Mouse (Mus musculus): ENCODE results near the gene Usf1.
A peak's percentile ranks its signal among the peaks of the same experiment; 100 is the strongest.

Usf1 gene

DNA sequence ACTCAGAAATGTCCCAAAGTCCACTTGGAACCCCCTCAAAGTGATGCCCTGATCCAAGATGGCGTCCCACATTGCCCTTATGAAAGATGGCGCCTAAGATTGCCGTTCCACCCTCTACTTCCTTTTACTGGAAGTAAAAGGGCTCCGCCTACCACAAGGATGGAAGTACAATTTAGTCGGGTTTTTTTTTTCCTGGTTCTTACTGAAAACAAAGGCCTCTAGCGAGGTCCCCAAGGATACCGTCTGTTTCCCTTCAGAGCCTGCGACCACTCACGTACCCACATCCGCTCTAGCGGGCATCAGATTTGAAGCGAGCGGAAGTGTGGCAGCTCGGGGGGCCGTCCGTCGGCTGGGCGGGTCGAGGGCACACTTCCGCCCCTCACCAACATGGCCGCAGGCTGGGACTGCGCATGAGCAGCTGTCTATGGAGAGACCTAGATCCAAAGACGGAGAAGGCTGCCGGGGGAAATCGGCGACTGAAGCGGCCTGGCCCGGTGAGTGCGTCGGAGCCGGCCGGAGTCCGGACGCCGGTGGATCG lies at the start of gene Usf1:
Usf1 (plus strand) TSS at position 367 of the 538 bp plus-strand sequence.
- DNase-seq (ENCODE audit: inconsistent ontology term), result peak; percentile 97

DNA sequence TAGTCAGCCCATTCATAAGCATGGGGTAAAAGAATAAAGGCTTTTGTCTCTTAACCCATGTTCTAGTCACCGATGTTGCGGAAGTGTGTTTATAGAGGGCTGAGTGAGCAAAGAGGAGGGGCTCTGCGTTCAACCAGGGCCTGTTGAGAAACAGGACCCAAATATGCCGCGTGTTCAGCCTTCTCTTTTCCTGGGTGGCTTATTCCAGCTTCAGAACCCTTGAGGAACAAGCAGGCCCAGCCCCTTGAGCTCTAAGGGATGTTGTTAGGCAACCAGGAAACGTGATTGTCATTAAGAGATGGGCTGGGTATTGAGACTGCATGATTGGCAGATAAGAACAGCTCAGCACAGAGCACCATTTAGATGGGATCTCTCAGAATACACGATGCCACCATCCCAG lies 45.2 kb upstream of the Usf1 start:
- no peak for DNase-seq (ENCODE audit: inconsistent ontology term)

DNA sequence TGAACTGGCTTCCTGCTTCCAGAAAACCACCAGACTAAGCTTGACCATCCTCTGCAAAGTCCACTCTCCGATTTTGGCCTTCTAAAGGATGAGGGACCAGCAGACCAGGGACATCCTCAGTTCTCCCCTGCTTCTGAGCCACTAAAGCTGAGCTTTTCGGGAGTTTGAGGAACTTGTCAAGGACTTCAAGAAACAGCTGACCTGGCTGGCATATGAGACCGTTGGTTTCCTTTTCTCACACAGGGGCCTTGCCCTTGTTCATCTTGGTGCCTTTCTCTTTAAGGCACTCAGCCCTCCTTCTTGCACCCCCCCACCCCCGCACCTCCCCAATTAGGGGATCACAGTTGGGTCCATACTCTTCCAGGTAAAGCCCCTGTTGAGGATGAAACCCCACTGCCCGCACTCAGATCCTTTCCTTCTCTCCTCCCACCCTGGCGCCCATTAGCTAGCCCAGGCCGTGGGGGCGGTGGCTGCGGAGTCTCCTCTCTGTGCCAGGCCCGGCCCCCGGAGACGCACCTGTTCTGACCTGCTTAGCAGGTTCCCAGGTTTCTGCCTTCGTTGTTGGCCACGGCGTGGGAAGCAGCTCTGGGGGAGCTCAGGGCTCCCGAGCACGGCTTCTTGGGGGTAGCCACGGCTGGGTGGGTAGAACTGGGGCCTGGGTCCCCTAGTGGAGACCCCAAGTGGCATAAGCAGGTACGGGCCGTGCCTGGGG lies 41.1 kb upstream of the Usf1 start, which contains the start of gene Nectin4:
Nectin4 (plus strand) TSS at position 255 of the 712 bp plus-strand sequence.
- DNase-seq (ENCODE audit: inconsistent ontology term), result no peak

DNA sequence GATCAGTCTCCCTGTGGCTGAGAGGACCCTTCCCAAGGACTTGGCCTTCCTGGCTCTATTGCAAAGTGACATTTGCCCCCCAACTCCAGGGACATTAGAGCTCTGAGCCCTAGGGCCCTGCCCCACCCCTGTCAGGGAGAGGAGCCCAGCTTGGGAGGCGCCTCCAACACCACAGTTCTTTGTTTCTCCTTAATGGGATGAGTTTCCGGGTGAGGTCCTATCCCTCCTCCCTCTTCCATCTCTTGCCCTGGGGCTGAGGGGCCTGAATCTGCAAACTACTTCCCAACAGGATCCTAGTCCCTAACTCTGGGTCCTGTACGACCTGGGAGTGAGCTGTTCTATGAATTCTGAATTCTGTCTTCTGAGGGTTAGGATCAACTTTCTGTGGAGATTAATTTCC lies 38.2 kb upstream of the Usf1 start:
- DNase-seq (ENCODE audit: inconsistent ontology term), result no peak

DNA sequence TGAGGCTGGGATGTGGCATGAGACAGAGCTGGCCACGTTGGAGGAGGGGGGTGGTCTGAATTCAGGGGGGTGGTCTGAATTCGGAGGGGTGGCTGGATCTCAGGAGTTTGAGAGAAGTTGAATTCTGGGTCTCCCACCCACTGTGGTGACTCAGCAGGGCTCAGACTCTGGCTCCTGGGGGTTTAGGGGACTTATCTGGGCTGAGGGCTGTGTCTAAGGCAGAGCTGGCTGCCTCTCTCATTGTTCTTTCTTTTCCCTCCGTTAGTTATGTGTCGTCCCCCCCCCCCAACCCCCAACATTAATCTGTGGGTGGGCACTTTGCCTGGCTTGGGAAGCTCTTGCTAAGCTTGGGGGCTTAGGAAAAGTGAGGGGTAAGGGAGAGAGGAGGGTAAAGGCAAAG lies 37.2 kb upstream of the Usf1 start:
- no peak for DNase-seq (ENCODE audit: inconsistent ontology term)

DNA sequence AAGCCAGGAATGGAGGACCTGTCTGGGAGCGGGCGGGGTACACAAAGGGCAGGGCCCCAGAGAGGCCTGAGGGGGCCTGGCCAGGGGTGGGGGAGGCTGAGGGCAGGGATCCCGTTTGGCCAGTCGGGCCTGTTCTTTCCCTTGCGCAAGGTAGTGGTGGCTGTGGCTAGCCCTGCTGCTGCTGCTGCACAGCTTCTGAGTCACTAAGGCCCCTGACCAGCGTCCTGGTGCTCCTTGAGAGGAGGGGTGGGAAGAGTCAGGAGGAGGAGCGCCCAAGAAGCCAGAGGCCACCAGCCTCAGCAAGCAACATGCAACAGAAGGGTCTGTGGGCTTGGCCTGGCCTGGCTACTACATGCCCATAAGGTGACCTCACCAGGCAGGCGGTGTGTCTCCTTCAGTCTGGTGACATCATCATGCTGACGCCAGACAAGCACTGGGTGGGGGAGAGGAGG lies 35.4 kb upstream of the Usf1 start:
- no peak for DNase-seq (ENCODE audit: inconsistent ontology term)

DNA sequence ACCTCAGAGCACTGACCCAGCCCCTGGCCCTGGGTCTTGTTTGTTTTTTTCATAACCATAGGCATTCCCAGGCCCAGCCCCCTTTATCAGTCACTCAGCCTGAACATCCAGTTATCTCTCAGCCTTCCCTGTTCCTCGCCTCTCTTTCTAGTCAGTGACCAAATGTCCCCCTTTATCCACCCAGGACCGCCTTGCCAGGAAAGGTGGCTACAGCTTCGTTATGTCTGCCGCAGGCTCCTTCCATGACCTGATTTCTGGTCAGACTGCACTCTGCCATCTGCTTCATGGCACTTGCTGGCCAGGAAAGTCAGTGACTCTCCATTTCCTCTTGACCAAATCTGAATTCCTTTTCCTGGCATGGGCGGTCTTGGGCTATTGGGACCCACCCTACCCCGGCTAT lies 32.8 kb upstream of the Usf1 start:
- DNase-seq (ENCODE audit: inconsistent ontology term), result no peak

DNA sequence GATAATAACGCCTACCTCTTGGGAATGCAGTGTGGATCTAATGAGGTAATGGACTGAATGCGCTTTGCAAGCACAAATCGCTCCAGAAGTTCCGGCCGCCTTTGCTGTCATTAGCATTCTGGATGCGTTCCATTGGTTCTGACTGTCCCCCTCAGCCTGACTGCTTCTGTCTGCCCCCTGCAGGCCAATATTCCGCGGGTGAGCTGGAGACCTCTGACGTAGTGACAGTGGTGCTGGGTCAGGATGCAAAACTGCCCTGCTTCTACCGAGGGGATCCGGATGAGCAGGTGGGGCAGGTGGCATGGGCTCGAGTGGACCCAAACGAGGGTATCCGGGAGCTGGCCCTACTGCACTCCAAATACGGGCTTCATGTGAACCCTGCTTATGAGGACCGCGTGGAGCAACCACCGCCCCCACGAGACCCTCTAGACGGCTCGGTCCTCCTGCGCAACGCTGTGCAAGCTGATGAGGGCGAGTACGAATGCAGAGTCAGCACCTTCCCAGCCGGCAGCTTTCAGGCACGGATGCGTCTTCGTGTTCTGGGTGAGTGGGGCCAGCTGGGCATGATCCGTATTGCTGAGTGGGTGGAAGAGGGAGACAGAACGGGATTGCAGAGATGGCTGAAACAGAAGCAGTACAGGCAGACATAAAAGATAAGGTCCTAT lies 31.0 kb upstream of the Usf1 start:
- DNase-seq (ENCODE audit: inconsistent ontology term), result peak; percentile 86

DNA sequence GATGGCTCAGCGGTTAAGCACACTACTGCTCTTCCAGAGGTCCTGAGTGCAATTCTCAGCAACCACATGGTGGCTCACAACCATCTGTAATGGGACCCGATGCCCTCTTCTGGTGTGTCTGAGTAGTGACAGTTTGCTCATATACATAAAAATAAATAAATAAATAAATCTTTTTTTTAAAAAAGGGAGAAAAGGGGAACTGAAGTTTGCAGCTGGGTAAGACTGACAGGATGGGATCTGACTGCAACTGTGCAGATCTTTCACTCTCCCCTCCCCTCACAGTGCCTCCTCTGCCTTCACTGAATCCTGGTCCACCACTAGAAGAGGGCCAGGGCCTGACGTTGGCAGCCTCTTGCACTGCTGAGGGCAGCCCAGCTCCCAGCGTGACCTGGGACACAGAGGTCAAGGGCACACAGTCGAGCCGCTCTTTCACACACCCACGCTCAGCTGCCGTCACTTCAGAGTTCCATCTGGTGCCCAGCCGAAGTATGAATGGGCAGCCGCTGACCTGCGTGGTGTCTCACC lies 29.0 kb upstream of the Usf1 start:
- DNase-seq (ENCODE audit: inconsistent ontology term), result no peak

DNA sequence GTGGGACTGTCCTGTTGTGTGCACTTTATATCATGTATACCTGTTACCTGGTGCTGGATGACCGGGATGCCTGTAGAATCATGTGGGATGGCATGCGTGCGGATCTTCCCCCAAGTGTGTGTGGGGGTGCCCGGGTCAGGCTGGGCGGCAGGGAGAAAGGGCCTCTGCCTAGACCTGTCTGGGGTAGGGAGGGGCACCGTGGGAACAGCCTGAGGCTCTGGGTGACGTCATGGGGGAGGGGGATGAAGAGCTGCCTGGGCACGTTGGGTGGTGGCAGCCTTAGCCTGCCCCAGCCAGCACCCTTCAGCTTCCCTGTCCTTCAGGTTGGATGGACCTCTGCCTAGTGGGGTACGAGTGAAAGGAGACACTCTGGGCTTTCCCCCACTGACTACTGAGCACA lies 26.8 kb upstream of the Usf1 start:
- no peak for DNase-seq (ENCODE audit: inconsistent ontology term)

DNA sequence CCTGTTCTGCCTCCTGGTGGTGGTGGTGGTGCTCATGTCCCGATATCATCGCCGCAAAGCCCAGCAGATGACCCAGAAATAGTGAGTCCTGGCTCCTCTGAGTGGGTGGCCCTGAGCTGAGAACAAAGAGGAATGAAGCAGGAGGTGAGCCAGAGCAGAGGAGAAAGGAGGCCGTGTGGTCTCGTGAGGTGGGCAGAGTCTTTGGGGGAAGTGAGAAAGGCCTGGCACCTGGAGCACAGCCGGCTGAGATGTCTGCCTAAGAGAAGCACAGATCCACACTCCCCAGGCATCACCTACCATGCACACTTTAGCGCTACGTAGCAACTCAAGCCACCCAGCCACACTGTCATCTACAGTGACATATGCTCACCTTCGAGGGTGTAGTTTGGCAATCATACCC lies 25.9 kb upstream of the Usf1 start:
- DNase-seq (ENCODE audit: inconsistent ontology term), result no peak

DNA sequence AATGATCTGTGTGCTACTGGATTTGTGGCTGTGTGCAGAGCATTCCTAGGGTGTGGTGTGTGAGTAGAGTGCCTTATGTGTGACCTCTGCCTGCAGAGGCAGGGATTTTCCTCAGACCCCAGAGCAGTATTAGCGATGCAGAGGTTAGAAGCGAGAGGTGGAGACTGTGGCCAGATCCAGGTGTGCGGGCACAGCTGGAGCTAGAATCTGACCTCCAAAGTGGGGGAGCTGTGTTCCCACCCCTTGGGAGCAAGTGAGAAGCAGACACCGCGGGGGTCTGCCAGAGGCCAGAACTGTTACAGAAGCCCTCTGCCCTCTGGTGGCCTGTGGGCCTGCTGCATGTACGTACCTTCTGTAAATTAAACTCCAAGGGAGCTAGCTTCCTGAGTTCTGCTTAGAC lies 24.0 kb upstream of the Usf1 start:
- DNase-seq (ENCODE audit: inconsistent ontology term), result no peak

DNA sequence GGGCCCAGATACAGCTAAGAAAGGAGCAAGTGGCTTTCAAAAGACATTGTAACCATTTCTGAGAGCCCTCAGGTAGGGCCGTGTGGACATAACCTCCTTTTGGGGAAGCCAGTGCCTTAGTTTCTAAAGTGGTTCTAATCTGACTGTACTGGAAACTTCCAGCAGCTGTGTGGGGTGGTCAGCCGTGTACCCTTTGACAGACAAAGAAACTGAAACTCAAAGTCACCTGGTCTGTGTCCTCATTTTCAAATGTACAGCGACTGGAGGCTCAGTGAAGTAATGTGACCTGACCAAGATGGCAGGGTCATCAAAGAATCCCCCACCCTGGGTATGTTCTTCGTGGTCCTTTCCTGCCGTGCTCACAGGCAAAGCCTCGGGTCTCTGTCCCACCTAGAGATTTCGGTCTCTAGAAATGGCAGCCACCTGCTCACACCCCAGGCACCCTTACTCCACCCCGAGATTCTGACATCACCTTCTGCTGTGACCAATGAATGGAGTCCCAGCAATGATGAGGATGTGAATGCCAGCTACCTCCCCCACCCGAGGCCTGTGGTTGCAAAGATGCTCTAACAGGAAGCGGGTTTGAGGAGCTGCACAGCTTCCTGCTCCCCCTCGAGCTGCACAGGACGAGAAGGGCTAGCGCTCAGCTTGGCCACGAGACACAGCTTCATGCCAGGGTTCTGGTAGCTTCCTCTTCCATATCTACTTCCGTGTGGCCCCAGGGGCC lies 22.6 kb upstream of the Usf1 start, which contains the start of gene Arhgap30:
Arhgap30 (plus strand) TSS at position 579 of the 727 bp plus-strand sequence.
- no peak for DNase-seq (ENCODE audit: inconsistent ontology term)

DNA sequence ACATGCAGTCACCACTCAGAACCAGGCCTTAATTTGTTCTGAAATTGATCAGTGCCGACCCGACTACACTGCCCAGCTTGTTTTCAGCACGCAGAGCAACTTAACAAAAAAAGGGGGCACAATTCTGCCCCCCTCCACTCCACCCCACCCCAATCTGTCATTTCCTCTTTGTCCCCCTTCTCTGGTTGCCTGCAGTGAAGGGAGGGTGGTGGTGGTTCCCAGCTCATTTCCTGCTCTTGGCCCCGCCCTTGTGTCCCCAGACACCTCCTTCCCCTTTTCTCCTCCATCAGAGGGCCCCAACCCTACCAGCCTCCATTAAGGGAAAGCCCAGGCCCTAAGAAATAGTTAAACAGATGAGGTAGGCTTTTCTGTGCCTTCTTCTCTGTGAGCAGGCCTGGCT lies 21.0 kb upstream of the Usf1 start:
- DNase-seq (ENCODE audit: inconsistent ontology term), result no peak

DNA sequence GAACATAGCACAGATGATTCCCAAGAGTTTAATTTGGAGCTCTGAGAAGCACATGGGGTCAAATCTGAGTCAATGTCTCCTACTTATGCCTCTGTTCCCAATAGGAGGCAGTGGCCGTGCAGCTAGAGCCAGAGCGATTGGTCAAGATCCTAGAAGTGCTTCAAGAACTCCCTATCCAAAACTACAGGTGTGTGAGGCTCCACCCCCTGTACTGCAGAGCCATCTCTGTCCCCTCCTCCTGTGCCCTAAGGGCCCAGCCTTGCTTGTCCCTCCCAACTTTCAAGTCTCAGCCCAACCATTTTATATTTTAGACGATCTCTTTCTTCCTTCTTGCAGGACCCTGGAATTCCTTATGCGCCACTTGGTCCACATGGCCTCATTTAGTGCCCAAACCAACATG lies 9.3 kb upstream of the Usf1 start:
- DNase-seq (ENCODE audit: inconsistent ontology term), result no peak

DNA sequence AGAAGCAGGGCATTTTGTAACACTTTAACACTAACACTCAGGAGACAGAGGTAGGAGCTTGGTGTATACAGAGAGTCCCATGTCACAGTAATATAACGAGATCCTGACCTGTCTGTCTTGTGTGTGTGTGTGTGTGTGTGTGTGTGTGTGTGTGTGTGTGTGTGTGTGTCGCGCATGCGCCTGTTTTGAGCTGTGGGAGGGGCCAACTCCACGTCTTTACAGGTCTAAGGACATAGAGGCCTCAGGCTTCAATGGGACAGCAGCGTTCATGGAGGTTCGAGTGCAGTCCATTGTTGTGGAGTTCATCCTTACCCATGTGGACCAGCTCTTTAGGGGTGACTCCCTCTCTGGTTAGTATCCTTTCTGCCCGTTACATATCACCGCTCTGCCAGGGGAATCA lies 8.1 kb upstream of the Usf1 start:
- no peak for DNase-seq (ENCODE audit: inconsistent ontology term)

DNA sequence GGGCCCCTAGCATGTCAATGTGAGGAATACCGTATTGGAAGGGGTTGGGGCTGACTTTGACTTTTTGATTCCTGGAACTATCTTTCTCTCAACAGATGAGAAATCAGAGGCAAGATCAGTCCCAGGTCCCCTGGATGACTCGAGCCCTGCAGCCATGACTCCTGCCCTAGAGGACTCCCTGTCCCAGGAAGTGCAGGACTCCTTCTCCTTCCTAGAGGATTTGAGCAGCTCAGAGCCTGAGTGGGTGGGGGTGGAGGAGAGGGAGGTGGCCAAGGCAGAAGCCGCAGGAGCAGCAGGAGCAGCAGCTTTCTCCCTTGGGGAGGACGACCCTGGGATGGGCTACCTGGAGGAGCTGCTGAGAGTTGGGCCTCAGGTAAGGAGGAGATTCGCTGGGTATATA lies 3.9 kb upstream of the Usf1 start:
- no peak for DNase-seq (ENCODE audit: inconsistent ontology term)

DNA sequence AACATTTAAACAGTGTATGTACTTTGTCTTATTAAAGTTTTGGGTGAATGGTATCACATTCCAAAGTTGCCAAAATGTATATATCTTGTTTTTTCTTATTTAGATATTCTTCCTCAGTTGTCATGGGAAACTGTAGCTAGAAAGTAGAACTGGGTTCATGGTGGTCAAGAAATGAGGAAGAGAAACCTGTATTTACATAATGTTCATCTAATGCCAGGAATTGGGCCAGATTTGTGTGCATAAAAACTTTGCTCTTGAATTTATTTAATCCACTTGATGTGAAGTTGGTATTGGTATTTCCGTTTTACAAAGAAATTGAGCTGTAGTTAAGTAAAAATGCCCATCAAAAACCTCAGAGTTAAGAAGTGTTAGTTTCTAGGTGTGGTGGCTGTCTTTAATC lies 882 bp upstream of the Usf1 start:
- DNase-seq (ENCODE audit: inconsistent ontology term), result no peak

DNA sequence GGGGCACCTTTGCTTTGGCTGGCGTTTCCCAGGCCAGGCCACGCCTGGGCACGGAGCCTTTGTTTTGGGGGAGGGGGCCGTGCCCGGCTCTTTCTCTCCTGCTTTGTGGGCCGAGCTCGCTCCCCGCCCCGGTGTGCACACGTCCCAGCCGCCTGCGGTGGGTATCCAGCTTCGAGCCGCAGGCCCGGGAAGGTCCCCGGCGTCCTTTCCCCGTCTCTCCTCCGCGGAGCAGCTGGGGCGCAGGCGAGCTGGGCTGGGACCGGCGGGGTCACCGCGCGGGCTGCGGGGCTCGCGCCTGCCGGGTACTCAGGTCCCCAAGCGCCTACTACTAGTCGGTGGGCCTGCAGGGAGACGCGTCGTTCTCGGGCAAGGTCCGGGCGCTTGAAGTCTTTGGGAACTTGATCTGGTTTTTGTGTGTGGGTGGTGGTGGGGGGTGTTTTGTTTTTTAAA lies 404 bp downstream of the Usf1 start:
- DNase-seq (ENCODE audit: inconsistent ontology term), result no peak

DNA sequence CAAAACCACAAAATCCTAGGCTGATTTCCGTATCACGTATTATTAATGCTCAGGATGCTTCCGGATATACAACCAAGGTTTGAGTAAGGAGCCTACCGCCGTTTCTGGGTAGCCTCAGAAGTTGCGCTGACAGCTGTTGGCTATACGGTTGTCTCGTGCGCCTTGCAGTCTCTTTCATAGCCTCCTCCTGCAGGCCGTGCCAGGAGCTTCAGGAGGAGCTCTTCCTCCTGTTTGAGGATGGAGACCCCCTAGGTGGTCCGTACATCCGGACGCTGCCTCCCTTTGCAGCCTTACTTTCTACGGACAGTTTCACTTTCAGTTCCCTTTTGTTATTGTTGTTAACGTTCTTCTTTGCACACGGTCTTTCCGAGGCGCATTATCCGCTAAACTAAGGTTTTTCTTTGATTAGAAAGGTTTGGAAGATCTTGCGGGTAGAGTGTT lies 908 bp downstream of the Usf1 start:
- peak; percentile 34 for DNase-seq (ENCODE audit: inconsistent ontology term)

DNA sequence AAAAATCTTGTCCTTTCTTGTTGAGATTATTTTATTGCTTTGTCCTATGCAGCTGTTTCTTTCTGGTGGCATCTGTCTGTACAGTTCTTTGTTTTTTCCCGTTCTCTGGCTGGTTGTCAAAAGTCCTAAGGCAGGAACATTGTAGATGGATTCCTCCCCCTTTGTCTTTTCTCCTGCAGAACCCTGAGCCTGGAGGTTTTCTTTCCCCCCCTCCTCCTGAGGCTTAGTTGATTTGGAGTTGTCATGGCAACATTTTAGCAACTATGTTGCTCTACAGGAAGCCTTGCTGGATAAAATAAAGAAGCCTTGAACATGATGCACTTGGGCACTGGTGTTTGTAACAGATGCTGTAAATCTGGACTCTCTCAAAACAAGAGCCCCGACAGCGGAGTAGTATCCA lies 1.3 kb downstream of the Usf1 start:
- peak; percentile 52 for DNase-seq (ENCODE audit: inconsistent ontology term)

DNA sequence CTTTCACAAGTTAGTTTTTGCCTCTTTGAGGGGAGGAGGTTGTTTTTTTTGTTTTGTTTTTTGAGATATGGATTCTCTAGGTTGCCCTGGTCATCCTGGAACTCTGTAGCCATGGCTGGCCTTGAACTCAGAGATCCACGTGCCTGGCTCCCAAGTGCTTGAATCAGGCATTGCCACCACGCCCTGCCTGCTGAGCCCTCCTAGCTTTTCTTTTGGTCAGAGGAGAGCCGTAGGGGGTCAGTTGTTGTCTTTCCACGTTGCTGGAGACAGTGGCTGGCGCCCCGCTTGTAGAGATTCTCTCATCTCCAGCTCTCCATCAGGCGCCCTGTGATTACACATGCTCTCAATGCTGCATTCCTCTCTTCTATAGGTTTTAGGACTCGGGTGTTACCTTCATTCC lies 2.5 kb downstream of the Usf1 start:
- no peak for DNase-seq (ENCODE audit: inconsistent ontology term)

Data from Muller cell, postnatal 12 days (primary cell).